Mouse (Mus musculus) cerebellum, adult 2 months (tissue): Measurements from ENCODE around the gene Elf5.

ENCODE experiments used
- CTCF ChIP-seq: fragments of 200-500 bp; IDR thresholded peaks from 2 replicates; pipeline ENCODE4 v1.5.1; 2011; ENCODE audit warnings: low read depth, mild to moderate bottlenecking, control low read depth, low read length, moderate library complexity, borderline replicate concordance; ENCODE audit not compliant: insufficient read depth
- POLR2A ChIP-seq: fragments of 200-500 bp; IDR thresholded peaks from 2 replicates; pipeline ENCODE4 v1.6.1; 2011; ENCODE audit warnings: low read length, control low read depth, borderline replicate concordance; ENCODE audit not compliant: insufficient read depth

DNA sequence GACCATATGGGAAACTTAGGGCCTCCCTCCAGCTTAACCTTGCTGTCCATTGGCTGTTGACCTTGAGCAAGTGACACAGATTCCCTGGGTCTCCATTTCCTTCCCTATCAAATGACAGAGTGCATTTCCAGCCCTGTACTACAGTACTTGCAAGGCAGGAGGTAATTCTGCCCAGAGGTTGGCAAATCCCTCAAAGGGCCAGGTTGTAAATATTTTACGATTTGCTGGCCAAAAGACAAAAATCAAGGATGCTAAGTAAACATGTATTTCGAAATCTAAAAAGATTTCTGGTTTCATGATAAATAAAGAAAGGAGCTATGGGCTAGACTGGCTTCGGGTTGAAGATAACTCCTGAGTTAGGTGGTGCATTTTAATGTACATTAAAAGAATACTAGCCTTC lies 16.9 kb downstream of the Elf5 start:
- TF ChIP-seq CTCF: no peak
- no peak for TF ChIP-seq POLR2A
